Mouse (Mus musculus) CH12.LX (cell line): ENCODE results near the gene Gprin1. TPM values are rescaled to one million over a fixed set of nuclear protein-coding genes. Genes with fewer than 3 reads are reported as not detected.
"Not testable (repeated sequence)": the region's sequence is repeated elsewhere in the genome, so short reads cannot be mapped to it uniquely, and the experiment has no call there.

Experiments
- DNase-seq: peaks from one replicate; pipeline ENCODE4 v3.0.0-alpha.2; 2013; ENCODE audit errors: extremely low read depth
- H3K27ac ChIP-seq: 2 replicates; pipeline ENCODE4 v1.5.1; 2012; ENCODE audit warnings: low read depth, mild to moderate bottlenecking, control low read depth, moderate library complexity; ENCODE audit not compliant: insufficient read depth
- H3K27me3 ChIP-seq: replicated peaks from 2 replicates; pipeline ENCODE3; 2012; ENCODE audit warnings: inconsistent platforms
- H3K36me3 ChIP-seq, 2 experiments: replicated peaks in 1 of 2; 2 replicates each; pipeline versions ENCODE3 to v1.6.1; 2012; ENCODE audit warnings: inconsistent platforms in 1 of 2, low read length in 1 of 2, mild to moderate bottlenecking in 1 of 2, mixed read lengths in 1 of 2, moderate library complexity in 1 of 2; ENCODE audit not compliant: control insufficient read depth in 1 of 2, insufficient read depth in 1 of 2
- H3K4me1 ChIP-seq, 2 experiments: 2 replicates each; pipeline ENCODE4 v1.6.1; 2012; ENCODE audit warnings: inconsistent platforms in 1 of 2, moderate library complexity in 1 of 2; ENCODE audit not compliant: insufficient read depth in 2 of 2, control insufficient read depth in 1 of 2
- H3K4me2 ChIP-seq: 2 replicates; pipeline ENCODE4 v1.6.1; 2012; ENCODE audit warnings: low read depth, mild to moderate bottlenecking, control low read depth; ENCODE audit not compliant: poor library complexity, insufficient read depth, severe bottlenecking
- H3K4me3 ChIP-seq, 3 experiments: fragments of 150-350 bp in 1 of 3; sonication (generic) in 1 of 3; replicated peaks in 1 of 3; 2 replicates each; pipeline versions ENCODE3 to v1.5.1; 2011 to 2012; ENCODE audit warnings: low read depth in 2 of 3, low read length in 2 of 3, mild to moderate bottlenecking in 2 of 3, moderate library complexity in 2 of 3, control low read depth in 1 of 3, improper control_type of control experiment in 1 of 3, inconsistent platforms in 1 of 3, mixed read lengths in 1 of 3; ENCODE audit not compliant: poor library complexity in 1 of 3
- H3K79me2 ChIP-seq: replicated peaks from 2 replicates; pipeline ENCODE4 v1.6.1; 2012; ENCODE audit warnings: mild to moderate bottlenecking, moderate library complexity; ENCODE audit not compliant: control insufficient read depth, poor library complexity, insufficient read depth, severe bottlenecking; ENCODE audit errors: extremely low read depth
- H3K9ac ChIP-seq: 2 replicates; pipeline ENCODE4 v1.6.1; 2012; ENCODE audit warnings: low read depth, mild to moderate bottlenecking, control low read depth, moderate library complexity; ENCODE audit not compliant: insufficient read depth
- H3K9me3 ChIP-seq: replicated peaks from 2 replicates; pipeline ENCODE3; 2012; ENCODE audit warnings: low read length, inconsistent platforms, mixed read lengths
- CHD1 ChIP-seq: IDR thresholded peaks from 2 replicates; pipeline ENCODE4 v1.6.1; 2012; ENCODE audit warnings: low read depth, low read length, improper control_type of control experiment, inconsistent platforms
- EP300 ChIP-seq: IDR thresholded peaks from 2 replicates; pipeline ENCODE4 v1.6.1; 2011; ENCODE audit warnings: low read length, improper control_type of control experiment
- HCFC1 ChIP-seq: IDR thresholded peaks from 2 replicates; pipeline ENCODE4 v1.6.1; 2012; ENCODE audit warnings: low read depth, mild to moderate bottlenecking, inconsistent platforms, low read length, improper control_type of control experiment
- IRF4 ChIP-seq: IDR thresholded peaks from 2 replicates; pipeline ENCODE4 v1.6.1; 2014; ENCODE audit warnings: low read depth, mild to moderate bottlenecking, inconsistent platforms, low read length, improper control_type of control experiment
- JUN ChIP-seq: IDR thresholded peaks from 2 replicates; pipeline ENCODE4 v1.6.1; 2011; ENCODE audit warnings: low read depth, mild to moderate bottlenecking, low read length, improper control_type of control experiment, moderate library complexity; ENCODE audit not compliant: insufficient read depth
- KAT2A ChIP-seq: IDR thresholded peaks from 2 replicates; pipeline ENCODE4 v1.6.1; 2012; ENCODE audit warnings: low read length, improper control_type of control experiment, inconsistent platforms; ENCODE audit not compliant: insufficient replicate concordance
- MAFK ChIP-seq: IDR thresholded peaks from 2 replicates; pipeline ENCODE4 v1.6.1; 2011; ENCODE audit warnings: low read length, improper control_type of control experiment; ENCODE audit not compliant: insufficient replicate concordance
- MYC ChIP-seq: IDR thresholded peaks from 2 replicates; pipeline ENCODE4 v1.6.1; 2011; ENCODE audit warnings: low read depth, mild to moderate bottlenecking, improper control_type of control experiment, low read length
- NRF1 ChIP-seq: IDR thresholded peaks from 2 replicates; pipeline ENCODE4 v1.6.1; 2014; ENCODE audit warnings: low read depth, mild to moderate bottlenecking, inconsistent platforms, low read length, improper control_type of control experiment, moderate library complexity
- POLR2A ChIP-seq: IDR thresholded peaks from 2 replicates; pipeline ENCODE4 v1.6.1; 2011; ENCODE audit warnings: low read depth, mild to moderate bottlenecking, improper control_type of control experiment, low read length
- POLR2AphosphoS2 ChIP-seq: IDR thresholded peaks from 2 replicates; pipeline ENCODE4 v1.6.1; 2011; ENCODE audit warnings: low read depth, low read length, improper control_type of control experiment
- SIN3A ChIP-seq: IDR thresholded peaks from 2 replicates; pipeline ENCODE4 v1.6.1; 2012; ENCODE audit warnings: low read length, improper control_type of control experiment, inconsistent platforms
- TBP ChIP-seq: conservative IDR thresholded peaks from 2 replicates; pipeline ENCODE4 v1.6.1; 2011; ENCODE audit warnings: low read depth, low read length, improper control_type of control experiment
- ZMIZ1 ChIP-seq: IDR thresholded peaks from 2 replicates; pipeline ENCODE4 v1.6.1; 2012; ENCODE audit warnings: low read depth, mild to moderate bottlenecking, inconsistent platforms, low read length, improper control_type of control experiment
- ZNF384 ChIP-seq: IDR thresholded peaks from 2 replicates; pipeline ENCODE4 v1.6.1; 2012; ENCODE audit warnings: low read depth, low read length, improper control_type of control experiment, inconsistent platforms
- dilution Hi-C: fragments of 300-500 bp; cut with MboI; formaldehyde crosslinking; loops from 2 replicates; pipeline ENCODE4 v1.14.3; 2020; ENCODE audit warnings: low sequenced_read_pairs; ENCODE audit not compliant: extremely low pct_unique_long_range_greater_than_20kb, extremely low pct_ligation_motif_present
- in situ Hi-C: fragments of 300-500 bp; cut with MboI; formaldehyde crosslinking; loops from 3 replicates; pipeline ENCODE4 v1.14.3; 2019; ENCODE audit warnings: low sequenced_read_pairs, low pct_ligation_motif_present, low pct_unique_long_range_greater_than_20kb, mixed read lengths
- polyA plus RNA-seq: library from polyadenylated mRNA; unstranded; fragments of >175 nt; gene quantifications from 2 replicates; pipeline ENCODE4 v1.2.1, GENCODE M21; 2012; ENCODE audit warnings: low read depth; ENCODE audit not compliant: insufficient read length
- total RNA-seq, 2 experiments: library from RNA; depleted of rRNA; stranded (reverse); fragments of 300-350 nt in 1 of 2; fragments of >200 nt in 1 of 2; gene quantifications; 2 replicates each; pipeline ENCODE4 v1.2.3; 2012 to 2014

Gprin1 gene
- total and polyA plus RNA-seq, 3 experiments: not detected

DNA sequence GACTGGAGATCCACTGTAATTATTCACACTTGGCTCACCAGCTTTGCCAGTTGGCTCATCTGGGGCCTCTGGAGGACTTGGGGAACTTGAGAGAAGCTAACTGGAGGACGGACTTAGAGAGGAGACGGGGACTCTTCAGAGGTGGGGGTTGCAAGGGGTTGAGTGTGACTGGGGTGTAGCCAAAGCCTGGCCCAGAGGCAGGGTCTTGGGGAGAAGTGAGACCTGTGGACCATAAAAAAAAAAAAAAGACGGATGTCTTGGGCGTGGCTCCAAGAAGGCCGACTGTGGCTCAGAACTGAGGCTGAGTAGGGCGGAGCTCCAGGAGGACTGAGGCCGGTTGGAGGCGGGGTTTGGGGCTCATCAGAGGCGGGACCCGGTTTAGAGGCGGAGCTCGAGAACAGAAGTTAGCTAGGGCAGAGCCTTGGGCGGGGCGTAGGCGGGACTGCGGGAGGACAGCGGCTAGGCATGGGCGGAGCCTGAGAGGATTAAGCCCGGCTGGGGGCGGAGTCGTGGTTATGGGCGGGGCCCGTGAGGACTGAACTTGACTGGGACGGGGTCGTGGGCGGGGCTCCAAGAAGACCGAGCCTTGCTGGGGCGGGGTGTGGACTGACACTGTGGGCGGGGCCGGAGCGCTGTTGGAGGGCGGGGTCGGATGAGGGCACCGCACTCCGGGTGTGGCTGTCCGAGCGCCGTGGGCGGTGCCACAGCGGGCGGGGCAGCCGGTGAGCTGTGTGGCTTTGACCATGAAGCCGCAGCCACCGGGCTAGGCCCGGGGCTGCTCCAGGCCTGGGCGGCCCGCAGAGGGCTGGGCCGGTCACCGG, 39.3 kb upstream of the Gprin1 start, which contains the start of gene Tspan17:
Gene Tspan17 (plus strand): TSS at position 638 of the 821 bp plus-strand sequence.
- peak within 1 kb of the TSS; percentile 57; the same call in 1 of the 2 replicates for H3K9ac ChIP-seq
- in situ Hi-C loops: no loop called here

GRCm38 (mm10) chr13:54787591-54787990, 37.9 kb upstream of the Gprin1 start:
- H3K9ac ChIP-seq, H3K79me2 ChIP-seq, H3K27ac ChIP-seq, H3K4me1 ChIP-seq, dilution Hi-C loops, H3K4me2 ChIP-seq, H3K36me3 ChIP-seq, DNase-seq, H3K4me3 ChIP-seq, in situ Hi-C loops, H3K9me3 ChIP-seq: not testable (repeated sequence)
- H3K27me3 ChIP-seq: peaks cover 81% of the 10 kb centered on the region

More for the DNA sequence above, 39.3 kb upstream of the Gprin1 start, which contains the start of gene Tspan17:
- peak; percentile 95 for DNase-seq
- H3K4me3 ChIP-seq: peak within 1 kb of the TSS; percentile 25 to 59 (median 28)
- no peaks in the 10 kb centered on the region for H3K79me2 ChIP-seq
- H3K27me3 ChIP-seq: peaks cover 80% of the 10 kb centered on the region
- H3K9me3 ChIP-seq: peaks cover 6% of the 10 kb centered on the region
- H3K4me2 ChIP-seq: peak within 1 kb of the TSS; percentile 69
- H3K36me3 ChIP-seq: no peaks in the 10 kb centered on the region
- H3K27ac ChIP-seq: no peak within 1 kb of the TSS
- dilution Hi-C loops: no loop called here
- H3K4me1 ChIP-seq: peaks cover 0 to 3% of the 10 kb centered on the region in 2 experiments; a peak in 1 of 4 replicates
- no peak for TF ChIP-seq IRF4
- no peak for TF ChIP-seq EP300
- 0 out of 2 replicates have a peak, but pooled peaks have one; percentile 16 for TF ChIP-seq TBP
- no peak for TF ChIP-seq HCFC1
- no peak for TF ChIP-seq KAT2A
- no peak for TF ChIP-seq MAFK
- no peak for TF ChIP-seq POLR2AphosphoS2
- TF ChIP-seq ZNF384: peak; percentile 81
- no peak for TF ChIP-seq NRF1
- TF ChIP-seq MYC: no peak
- TF ChIP-seq SIN3A: no peak
- peak; percentile 48 for TF ChIP-seq POLR2A
- no peak for TF ChIP-seq JUN
- no peak for TF ChIP-seq CHD1
- no peak for TF ChIP-seq ZMIZ1
